Mouse (Mus musculus): ENCODE data around the gene Ivd.

Ivd gene

GRCm38 (mm10) chr2:118881956-118882355, 20.2 kb downstream of the Ivd start:
- no peak for DNase-seq (ENCODE audit: extremely low read depth, low read depth, low spot score)

GRCm38 (mm10) chr2:118882840-118883679, 21.3 kb downstream of the Ivd start:
- peak; percentile 45 for DNase-seq (ENCODE audit: extremely low read depth, low read depth, low spot score)

GRCm38 (mm10) chr2:118887440-118887839, 25.7 kb downstream of the Ivd start:
- DNase-seq (ENCODE audit: extremely low read depth, low read depth, low spot score) = no peak

GRCm38 (mm10) chr2:118887845-118888548, 26.2 kb downstream of the Ivd start:
- DNase-seq (ENCODE audit: extremely low read depth, low read depth, low spot score) = no peak

- DNase-seq (ENCODE audit: extremely low read depth, low read depth, low spot score) = no peak
Measured at GRCm38 (mm10) chr2:118891173-118891572, 29.4 kb downstream of the Ivd start.

- no peak for DNase-seq (ENCODE audit: extremely low read depth, low read depth, low spot score)
Measured at GRCm38 (mm10) chr2:118895990-118896913, 34.5 kb downstream of the Ivd start.

GRCm38 (mm10) chr2:118896914-118897291, 35.1 kb downstream of the Ivd start:
- DNase-seq (ENCODE audit: extremely low read depth, low read depth, low spot score) = no peak

GRCm38 (mm10) chr2:118897392-118897791, 35.6 kb downstream of the Ivd start:
- no peak for DNase-seq (ENCODE audit: extremely low read depth, low read depth, low spot score)

- no peak for DNase-seq (ENCODE audit: extremely low read depth, low read depth, low spot score)
Measured at GRCm38 (mm10) chr2:118897808-118898207, 36.1 kb downstream of the Ivd start.

GRCm38 (mm10) chr2:118898771-118899170, 37.0 kb downstream of the Ivd start:
- no peak for DNase-seq (ENCODE audit: extremely low read depth, low read depth, low spot score)

- DNase-seq (ENCODE audit: extremely low read depth, low read depth, low spot score) = no peak
Measured at GRCm38 (mm10) chr2:118899306-118899705, 37.6 kb downstream of the Ivd start.

- no peak for DNase-seq (ENCODE audit: extremely low read depth, low read depth, low spot score)
Measured at GRCm38 (mm10) chr2:118899981-118900825, 38.4 kb downstream of the Ivd start, which contains the start of gene Bahd1. TSS of gene Bahd1 (plus strand) at chr2:118900377.

GRCm38 (mm10) chr2:118900826-118901140, 39.0 kb downstream of the Ivd start:
- DNase-seq (ENCODE audit: extremely low read depth, low read depth, low spot score) = no peak

- DNase-seq (ENCODE audit: extremely low read depth, low read depth, low spot score) = peak; percentile 16
Measured at GRCm38 (mm10) chr2:118901175-118902031, 39.6 kb downstream of the Ivd start.

- no peak for DNase-seq (ENCODE audit: extremely low read depth, low read depth, low spot score)
Measured at GRCm38 (mm10) chr2:118902051-118903025, 40.6 kb downstream of the Ivd start.

- DNase-seq (ENCODE audit: extremely low read depth, low read depth, low spot score) = no peak
Measured at GRCm38 (mm10) chr2:118903333-118903741, 41.6 kb downstream of the Ivd start.

GRCm38 (mm10) chr2:118905433-118906117, 43.8 kb downstream of the Ivd start:
- no peak for DNase-seq (ENCODE audit: extremely low read depth, low read depth, low spot score)

- DNase-seq (ENCODE audit: extremely low read depth, low read depth, low spot score) = no peak
Measured at GRCm38 (mm10) chr2:118906118-118906492, 44.4 kb downstream of the Ivd start.
